Mouse (Mus musculus) monocyte, adult 2 months (primary cell): ENCODE data around the gene Naa16.

ENCODE experiments used
- DNase-seq, 2 experiments: peaks; one replicate each; pipeline ENCODE4 v3.0.0; 2022; ENCODE audit warnings: low spot score in 2 of 2, low read depth in 1 of 2

Naa16 gene

DNA sequence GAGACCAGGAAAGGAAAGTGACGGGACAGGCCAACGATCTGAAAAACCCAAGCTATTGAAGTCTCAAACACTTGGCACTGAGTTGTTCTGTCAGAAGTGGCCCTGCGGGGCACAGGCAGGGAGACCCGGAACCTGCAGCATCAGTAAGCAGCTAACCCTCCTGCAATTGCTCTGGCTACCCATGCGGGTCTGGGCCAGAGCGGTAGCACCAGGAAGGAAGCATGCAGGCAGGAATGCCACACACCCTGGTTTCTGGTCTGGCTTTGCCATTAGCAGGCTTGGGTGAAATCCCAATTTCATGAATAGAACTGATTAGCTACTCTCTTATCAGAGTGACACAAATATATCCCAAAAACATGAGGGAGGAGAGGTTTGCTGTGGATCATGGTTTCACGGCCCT is 58.6 kb downstream of the Naa16 start:
- no peak for DNase-seq

DNA sequence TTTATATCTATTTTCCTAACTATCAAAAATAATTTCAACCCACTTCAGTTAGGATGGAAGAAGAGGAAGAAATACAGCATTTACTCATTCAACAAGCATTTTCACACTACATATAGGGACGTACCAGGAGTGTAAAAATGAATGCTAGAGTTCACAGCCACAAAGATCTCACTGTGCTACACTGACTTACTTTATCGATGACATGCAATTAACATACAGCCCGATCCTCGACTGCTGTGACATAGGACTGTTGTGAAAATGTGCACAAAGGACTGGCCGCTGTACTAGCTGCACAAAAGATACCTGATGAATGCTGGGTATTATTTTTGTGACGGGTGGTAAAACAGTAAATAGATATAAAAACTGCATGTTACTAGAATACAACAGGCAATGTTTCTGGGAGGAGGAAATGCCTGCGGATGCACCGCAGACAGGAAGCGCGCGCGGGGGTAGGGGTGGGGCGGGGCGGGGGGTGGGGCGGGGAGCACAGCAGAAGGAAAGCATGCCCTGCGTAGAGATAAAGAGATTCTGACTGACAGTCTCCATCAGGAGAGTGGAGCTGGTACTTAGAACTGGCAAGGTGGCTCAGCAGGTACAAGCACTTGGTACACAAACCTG is 59.5 kb downstream of the Naa16 start:
- DNase-seq = no peak

DNA sequence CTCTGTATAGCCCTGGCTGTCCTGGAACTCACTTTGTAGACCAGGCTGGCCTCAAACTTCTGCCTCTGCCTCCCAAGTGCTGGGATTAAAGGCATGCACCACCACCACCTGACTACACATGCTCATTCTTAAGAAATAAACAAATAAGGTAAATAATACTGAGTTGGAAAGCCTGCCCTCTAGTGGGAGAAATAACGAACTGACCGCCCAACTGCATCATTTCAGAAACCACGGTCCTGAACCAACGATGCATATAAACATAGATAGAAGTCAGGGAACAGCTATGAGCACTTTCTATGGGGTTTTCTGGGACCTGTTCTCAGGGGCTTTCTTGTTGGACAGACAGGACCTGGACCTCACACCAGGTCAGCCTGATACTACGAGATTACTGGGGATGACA is 63.5 kb downstream of the Naa16 start:
- no peak for DNase-seq

DNA sequence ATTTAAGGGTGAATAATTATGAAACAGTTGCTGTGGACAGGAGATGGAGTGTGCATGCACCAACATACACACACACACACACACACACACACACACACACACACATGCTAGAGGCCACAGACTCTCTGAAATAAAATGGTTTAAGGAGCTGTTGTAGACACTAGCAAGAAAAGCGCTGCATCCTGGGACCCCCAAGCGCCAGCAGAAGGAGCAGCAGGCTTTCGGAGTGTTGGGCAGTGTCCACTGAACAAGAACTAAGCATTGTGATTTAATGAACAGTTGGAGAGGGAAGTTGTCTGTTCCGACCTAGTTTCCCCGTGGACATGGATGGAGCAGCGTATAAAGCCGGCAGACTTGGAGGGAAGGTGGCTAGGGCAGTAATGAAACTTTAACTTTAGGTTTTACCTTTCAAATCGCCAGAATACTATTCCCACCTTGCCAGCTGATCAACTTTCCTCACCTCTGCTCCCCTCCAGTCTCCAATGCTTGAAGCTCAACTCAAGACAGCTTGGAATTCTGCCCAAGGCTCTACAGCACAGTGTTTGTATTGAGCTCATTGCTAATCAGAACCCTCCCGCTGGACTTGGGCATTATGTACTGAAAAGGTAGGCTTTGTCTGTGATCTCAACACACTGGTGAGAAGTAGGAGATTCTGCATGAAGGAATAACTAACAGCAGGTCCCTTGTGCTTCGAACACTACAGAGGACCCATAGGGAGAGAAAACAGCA is 66.3 kb downstream of the Naa16 start:
- DNase-seq = no peak

DNA sequence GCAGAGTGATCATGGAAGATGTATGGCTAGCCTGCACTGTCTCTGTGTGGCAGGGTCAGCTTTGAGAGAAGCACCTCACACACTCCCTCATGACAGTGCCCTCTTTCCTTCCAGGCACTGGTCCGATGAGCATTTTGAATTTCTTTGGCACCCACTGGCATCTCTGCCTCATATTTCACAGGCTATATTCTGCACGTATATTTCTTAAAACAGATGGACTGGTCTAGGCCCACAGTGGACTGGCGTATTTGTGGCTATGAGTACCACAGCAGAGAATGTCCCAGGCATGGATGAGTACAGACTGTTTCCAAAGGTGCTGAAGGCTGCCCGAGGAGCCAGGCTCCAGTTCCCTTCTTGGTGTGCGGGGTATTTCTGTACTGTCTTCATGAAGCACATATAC is 68.7 kb downstream of the Naa16 start:
- DNase-seq = no peak

DNA sequence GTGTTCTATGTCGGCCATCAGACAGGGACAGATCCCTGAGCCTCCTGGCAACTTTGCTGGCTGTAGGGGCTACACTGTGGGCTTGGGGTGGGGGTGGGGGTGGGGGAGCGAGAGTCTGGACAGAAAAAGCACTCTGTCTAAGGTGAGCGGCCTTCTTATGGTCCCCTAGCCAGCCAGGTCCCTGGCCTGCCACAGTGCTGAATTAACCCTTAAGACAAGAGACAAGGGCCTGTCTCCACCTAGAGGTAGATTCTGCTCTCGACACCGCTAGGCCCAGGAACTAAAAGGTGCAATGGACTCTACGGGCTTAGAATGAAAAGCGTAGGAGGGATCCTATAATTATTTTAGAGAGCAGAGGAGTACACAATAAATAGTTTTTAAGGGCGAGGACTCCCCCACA is 69.4 kb downstream of the Naa16 start:
- no peak for DNase-seq

DNA sequence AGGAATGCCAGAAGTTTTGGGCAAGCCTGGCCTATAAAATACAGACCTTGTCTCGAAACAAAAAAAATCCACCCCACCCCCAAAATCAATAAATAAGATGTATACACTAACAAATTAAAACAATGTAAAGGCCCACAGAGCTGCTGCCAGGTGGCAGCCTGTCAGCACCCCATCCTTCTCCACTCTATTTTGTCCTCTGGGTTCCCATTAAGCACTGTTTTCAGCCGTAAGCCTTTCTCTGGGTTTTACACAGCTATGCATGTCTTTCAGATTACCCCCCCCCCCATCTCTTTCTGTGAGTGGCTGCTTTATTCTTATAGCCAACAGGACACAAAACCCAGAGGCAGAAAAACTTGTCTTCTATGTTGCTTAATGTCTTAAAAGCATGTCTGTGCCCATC is 73.0 kb downstream of the Naa16 start:
- DNase-seq = no peak

DNA sequence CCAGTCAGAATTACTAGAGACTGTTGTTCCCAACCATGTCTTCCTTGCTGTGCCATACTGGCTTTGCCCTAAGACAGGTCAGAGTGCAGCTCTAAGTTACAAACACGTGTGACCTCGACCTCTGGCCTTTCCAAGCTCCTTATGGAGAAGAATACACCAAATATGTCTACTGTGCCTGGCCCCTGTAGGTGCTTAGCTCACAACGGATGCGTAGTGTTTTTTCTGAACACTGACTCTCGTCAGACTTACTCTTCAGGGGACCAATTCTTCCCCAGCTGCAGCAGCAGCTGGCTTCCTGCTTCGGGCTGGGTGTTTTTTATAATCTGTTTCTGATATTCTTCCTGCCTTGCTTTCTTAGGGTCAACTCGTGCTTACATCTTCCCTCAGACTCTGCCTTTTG is 74.7 kb downstream of the Naa16 start:
- no peak for DNase-seq

DNA sequence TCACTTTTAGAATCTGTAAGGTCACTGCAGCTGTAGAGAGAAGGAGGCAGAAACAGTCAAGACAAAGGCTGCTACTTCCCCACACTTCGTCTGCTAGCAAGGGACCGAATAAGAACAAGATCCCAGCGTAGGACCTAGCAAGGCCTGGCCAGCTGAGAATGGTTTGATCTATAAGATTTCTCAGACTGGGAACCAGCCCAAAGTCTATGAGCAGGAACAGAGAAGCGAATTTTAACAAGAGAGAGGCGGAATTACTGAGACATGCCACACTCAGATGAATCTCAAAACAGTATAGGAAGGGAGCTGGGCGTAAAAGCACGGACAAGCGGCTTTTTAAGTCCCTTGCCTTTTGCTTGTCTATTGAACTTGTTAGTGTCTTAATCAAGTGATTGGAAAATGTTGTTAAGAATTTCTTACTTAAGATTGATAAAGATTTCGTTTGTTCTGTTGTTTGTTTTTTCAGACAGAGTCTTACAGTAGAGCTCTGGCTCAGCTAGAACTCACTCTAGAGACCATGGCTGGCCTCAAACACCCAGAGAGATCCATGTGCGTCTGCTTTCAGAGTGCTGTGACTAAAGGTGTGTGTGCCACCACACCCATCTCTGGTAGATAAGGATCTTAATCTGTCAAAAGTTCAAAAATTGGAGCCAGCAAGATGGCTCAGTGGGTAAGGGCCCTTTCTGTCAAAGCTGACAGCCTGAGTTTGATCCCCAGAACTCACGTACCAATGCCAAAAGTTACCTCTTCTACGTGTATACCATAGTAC is 76.2 kb downstream of the Naa16 start:
- DNase-seq = no peak

DNA sequence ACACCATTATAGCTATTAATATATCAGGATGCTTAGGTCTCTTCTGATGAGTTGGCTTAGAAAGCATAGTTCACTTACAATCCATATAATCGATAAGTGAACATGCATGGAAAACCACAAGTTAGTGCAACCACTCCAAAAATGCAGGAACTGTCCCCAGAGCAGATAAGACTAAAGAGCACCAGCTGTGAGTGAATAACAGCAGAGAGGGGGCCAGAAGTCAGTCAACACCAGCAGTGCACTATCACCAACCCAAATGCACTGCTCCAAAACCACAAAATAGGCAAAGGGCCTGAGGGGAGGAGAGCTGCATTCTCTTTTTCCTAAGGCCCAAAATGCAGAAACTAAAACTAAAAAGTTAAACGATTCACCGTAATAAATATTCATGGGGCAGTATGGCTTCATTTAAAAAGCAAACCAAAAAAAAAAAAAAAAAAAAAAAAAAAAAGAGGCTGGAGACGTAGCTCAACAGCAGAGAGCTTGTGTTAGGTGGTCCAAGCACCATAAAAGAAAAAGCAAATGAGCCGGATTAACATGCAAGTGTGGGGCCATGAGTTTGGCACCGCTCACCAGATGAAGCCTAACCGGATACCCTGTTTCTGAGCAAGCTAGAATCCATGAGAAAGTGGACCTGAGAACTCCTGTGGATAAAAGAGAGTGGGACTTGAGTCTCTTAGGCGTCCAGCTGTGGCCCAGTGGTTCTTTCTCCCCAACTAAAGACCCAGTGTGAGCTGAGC is 77.0 kb downstream of the Naa16 start:
- no peak for DNase-seq

DNA sequence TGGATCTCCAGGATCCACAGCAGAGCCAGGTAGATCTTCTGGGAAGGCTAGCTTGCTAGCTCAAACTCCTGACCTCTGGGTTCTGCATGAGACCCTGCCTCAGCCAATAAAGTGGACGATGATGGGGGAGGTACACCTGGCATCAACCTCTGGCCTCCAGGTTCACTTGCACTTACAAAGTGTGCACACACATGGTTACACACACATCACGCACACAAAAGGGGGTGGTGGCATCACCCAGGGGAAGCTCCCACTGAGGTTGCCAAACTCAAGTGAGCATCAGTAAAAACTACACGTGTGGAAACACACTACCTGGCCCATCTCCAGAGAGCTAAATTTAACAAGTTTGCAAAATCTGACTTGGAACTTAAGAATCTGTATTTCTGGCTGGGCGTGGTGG is 77.9 kb downstream of the Naa16 start:
- no peak for DNase-seq

DNA sequence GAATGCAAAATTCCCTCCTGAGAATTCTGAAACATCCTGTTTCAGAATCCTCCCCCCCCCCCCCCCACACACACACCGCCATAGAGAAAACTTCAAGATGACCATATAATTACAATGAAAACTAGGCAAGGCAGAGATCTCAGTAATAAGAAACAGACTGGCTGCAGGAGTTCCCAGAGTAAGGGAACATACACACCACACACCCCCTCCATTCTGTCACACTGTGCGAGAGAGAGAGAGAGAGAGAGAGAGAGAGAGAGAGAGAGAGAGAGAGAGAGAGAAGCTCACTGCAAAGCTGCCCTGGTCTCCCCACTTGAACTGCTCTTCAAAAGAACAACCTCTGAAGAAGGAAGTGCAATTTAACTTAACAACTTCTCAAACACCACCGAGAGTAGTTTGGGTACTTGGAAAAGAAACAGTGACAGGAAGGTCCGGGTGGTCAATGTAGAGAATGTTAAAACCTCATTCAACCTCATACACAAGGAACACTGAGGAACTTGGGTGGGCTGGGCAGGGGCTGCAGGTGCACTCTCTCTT is 78.6 kb downstream of the Naa16 start:
- no peak for DNase-seq

DNA sequence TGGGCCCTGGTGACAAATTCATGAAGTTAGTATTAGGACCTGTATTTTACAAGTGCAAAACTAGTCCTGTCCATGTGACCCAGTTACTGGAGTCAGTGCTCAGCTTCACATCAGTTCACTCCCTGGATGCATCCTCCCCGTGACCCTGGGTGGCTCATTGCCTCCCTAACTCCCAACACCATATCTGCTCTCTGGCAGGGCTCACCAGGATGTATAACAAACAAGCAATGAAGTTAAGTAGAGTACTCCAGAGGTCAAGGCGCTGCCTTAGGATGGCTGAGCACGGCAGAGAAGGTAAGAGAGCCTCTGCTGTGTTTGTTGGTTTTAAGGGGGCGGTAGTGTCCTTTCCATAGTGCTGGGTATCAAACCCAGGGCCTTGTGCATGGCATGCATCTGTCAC is 81.5 kb downstream of the Naa16 start:
- DNase-seq = no peak

DNA sequence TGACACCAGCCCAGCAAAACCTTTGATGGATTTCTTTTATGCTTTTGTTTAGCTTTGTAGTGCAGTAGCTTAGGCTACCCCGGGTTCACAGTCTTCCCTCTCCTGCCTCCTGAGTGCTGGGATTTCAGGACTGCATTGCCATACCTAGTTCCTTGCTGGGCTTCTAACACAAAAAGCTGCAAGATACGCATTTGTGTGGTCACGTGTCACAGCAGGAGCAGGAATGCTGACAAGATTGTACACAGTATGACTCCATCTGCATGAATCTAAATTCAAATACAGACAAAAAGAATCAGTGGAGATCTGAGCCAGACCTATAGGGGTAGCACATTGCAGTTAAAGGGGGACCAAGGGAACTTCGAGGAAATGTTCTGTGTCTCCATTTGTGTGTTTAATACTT is 82.2 kb downstream of the Naa16 start:
- no peak for DNase-seq

DNA sequence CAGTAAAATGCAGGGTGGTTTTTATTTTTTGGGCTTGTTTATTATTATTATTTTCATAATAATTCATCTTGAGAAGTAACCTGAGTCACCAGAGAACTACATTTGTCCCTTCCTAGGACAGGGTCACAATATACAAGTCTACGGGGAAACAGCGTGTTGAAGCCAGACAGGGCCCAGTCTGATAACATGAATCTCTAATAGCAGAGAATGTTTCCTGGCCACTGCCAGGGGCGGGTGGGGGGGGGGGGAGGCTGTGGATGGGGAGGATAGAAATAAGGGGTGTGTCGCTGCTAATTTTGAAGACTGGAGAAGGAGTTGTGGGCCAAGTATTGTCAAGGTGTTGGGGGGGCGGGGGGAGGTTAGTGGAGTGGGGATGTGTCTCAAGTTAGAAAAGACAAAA is 82.7 kb downstream of the Naa16 start:
- DNase-seq = no peak

DNA sequence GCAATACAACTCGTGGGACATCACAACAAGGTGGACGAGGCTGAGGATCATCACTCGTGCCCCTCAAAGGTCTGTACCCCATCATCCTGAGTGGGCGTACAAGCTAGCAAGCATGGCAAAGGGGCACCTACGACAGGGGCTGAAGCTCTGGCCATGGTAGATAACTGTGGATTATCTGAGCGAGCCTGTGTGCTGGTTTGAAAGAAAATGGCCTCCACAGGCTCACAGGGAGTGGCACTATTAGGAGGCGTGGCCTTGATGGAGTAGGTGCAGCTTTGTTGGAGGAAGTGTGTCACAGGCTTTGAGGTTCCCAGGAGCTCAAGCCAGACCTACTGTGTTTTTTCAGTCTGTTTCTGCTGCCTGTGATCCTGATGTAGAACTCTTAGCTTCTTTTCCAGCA is 83.4 kb downstream of the Naa16 start:
- DNase-seq = no peak

DNA sequence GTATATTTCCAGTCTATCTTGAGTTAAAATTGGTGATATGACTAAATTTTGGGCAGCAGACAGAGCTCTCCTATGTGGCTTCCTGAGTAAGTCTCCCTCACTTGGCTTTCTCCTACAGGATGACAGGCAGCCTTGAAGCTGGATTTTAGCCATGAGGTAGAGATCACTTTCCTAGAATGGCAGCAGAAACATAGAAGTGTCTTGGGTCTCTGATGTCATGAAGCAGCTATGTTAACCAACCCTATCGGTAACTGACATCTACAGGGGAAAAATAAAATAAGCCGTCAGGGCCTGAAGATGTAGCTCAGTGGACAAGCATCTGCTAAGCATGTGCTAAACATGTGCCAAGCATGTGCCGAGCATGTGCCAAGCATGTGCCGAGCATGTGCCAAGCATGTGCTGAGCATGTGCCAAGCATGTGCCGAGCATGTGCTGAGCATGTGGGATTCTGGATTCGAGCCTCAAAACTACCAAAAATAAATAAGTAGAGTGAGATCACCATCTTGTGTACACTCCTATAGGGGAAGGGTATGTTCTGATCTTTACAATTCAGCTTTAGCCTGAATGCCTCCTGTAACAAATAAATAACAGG is 85.6 kb downstream of the Naa16 start:
- no peak for DNase-seq

DNA sequence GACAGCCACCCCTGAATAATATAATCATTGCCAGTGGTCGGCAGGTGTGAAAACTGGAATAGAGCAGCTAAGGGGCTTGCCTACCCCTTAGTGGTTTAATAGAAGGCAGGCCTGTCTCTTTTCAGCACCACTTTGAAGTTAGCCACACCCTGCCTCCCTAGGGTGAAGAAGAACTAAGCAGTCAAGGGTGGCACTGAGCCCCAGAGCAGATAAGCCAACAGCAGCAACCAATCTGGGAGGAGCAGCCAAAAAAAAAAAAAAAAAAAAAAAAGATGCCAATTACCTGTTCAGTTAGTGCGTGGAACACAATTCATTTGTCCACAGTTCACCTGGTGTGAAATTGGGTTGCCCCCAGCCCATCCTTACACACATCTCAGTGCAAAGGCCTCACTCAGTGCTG is 87.4 kb downstream of the Naa16 start:
- no peak for DNase-seq

DNA sequence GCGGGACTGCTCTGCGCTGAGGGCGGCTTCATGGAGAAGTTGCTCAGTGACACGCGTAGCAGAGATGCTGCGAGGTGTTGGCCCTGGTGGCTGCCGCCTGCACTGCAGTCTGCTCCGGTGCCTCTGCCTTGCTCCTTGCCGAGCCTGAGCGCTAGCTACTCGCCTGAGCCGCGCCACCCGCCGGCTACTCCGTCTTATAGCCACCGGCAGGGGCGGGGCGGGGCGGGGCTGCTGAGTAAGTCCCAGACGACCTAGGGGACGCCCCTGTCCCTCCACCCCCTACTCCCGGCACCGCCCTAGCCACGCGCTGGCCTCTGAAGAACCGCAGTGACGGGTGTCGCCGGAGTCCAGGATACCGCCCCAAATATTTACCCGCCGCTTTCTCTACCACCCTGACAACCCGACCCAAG is 89.1 kb downstream of the Naa16 start, which contains the start of gene Rgcc:
Gene Rgcc (minus strand): TSS at position 180 of the 410 bp plus-strand sequence.
- peak; percentile 95 to 97 for DNase-seq

DNA sequence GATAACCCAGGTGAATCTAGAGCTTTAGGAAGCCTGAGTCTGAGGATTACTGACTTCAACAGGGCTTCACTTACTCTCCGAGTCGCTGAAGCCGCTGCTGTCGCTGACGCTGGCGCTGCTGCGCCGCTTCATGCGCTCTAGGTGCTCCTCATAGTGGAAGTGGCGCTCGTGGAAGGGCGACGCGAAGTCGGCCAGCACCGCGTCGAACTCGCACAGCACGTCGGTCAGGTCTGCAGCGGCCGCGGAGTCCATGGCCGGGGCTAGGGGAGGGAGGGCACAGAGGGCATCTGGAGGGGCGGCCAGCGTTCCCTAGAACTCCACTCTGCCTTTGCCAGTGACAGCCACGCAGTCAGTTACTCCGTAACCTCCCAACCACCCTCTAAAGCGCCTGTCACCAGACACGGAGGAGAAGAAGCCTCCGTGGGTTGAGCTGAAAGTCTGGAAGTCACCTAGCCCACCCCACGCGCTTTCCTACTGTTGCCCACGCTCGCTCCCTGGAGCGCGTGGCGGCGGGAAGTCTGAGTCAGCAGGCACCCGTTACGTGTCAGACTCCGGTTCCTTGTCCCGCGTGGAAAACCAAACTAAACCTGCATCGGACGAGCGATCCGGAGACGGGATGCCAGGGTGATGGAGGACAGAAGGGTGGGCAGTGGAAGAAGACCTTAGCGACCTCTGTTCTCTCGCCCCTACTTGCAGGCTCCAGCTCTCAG is 89.8 kb downstream of the Naa16 start:
- DNase-seq = no peak
